In the genomic region with DNA sequence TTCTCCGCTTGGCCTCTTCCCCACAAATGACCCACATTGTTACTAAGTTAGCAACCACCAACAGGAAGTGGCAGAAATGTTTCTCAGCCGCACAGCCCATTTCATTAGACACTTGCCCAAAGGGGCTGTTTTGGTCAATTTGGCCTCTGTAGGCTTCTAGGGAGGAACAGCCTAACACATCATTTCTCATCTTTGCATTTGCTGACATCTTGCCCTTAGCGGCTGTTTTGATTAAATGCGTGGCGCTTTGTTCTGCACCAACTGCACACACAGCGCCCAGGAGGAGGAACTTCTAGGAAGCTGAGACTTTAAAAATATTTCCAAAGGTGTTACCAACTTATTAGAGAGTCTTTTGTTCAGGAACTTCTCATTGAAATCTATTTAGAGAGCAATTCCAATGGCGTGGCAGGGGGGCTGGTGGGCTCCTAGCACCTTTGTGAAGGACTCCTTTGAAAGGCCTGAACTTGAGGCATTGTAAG, we compare ENCODE assay signal across 11 mouse cellular contexts. TPM values are rescaled to one million over a fixed set of nuclear protein-coding genes. Genes with fewer than 3 reads are reported as not detected.
DNase-seq lines count a peak whose midpoint lies in the region; ATAC-seq and TF ChIP-seq lines count a peak whose summit lies in the region.
"Had no signal": no experiment of that assay in that cellular context is flagged by ENCODE, and none has a peak within 500 bp of the region (broad histone marks: within the 10 kb centered on the region; RNA-seq: fewer than 3 reads in every experiment).

No protein-coding gene starts in this region.

- ATAC-seq in embryonic facial prominence, embryonic 14.5 days (ENCODE audit: low read depth), result no peak
- ATAC-seq in midbrain, embryonic 16.5 days, result no peak

- WGBS in kidney, adult 2 months, result 54% methylated on average over 7 of the region's 7 CpGs
- 45% methylated on average over 7 of the region's 7 CpGs for WGBS in embryonic facial prominence, embryonic 14.5 days
- WGBS in limb, embryonic 10.5 days, result 31% methylated on average over 7 of the region's 7 CpGs
- 20% methylated on average over 7 of the region's 7 CpGs for WGBS in midbrain, embryonic 16.5 days

- H3K27me3 ChIP-seq in kidney, adult 2 months (replicated peaks; ENCODE audit: control insufficient read depth, insufficient read depth, low read length), result no peaks in the 10 kb centered on the region
- no peaks in the 10 kb centered on the region for H3K27me3 ChIP-seq in embryonic facial prominence, embryonic 14.5 days (replicated peaks; ENCODE audit: control insufficient read depth, insufficient read depth, low read length)
- H3K27me3 ChIP-seq in limb, embryonic 10.5 days (ENCODE audit: low read depth, poor library complexity, severe bottlenecking), result no peaks in the 10 kb centered on the region
- H3K27me3 ChIP-seq in midbrain, embryonic 16.5 days (ENCODE audit: control insufficient read depth, insufficient read depth, low read depth, low read length), result no peaks in the 10 kb centered on the region; the same call in 1 of the 2 replicates
- H3K27me3 ChIP-seq: liver, embryonic 13.5 days had no signal

- H3K9ac ChIP-seq in embryonic facial prominence, embryonic 14.5 days (ENCODE audit: low read depth, low read length), result no peak overlapping the region
- no peak overlapping the region for H3K9ac ChIP-seq in midbrain, embryonic 16.5 days (ENCODE audit: low read depth, low read length)
- H3K9ac ChIP-seq: liver, embryonic 13.5 days had no signal

- H3K36me3 ChIP-seq in kidney, adult 2 months (ENCODE audit: control insufficient read depth, insufficient read depth, low read length), result no peaks in the 10 kb centered on the region
- peaks cover 30% of the 10 kb centered on the region for H3K36me3 ChIP-seq in embryonic facial prominence, embryonic 14.5 days (ENCODE audit: control insufficient read depth, insufficient read depth, low read length)
- peaks cover 50% of the 10 kb centered on the region for H3K36me3 ChIP-seq in limb, embryonic 10.5 days
- H3K36me3 ChIP-seq in midbrain, embryonic 16.5 days (ENCODE audit: control insufficient read depth, insufficient read depth, low read length), result no peaks in the 10 kb centered on the region
- H3K36me3 ChIP-seq: liver, embryonic 13.5 days had no signal

- DNase-seq in kidney, adult 2 months, result no peak
- no peak for DNase-seq in kidney, postnatal 14 days
- DNase-seq in embryonic facial prominence, embryonic 14.5 days (ENCODE audit: low spot score), result peak; percentile 36
- DNase-seq in limb, embryonic 10.5 days (ENCODE audit: low spot score), result peak; percentile 50
- DNase-seq in urinary bladder, postnatal 36 days (ENCODE audit: low spot score in 2 of 2), result no peak
- DNase-seq in left cerebral cortex, adult 11 months (ENCODE audit: low spot score), result no peak
- DNase-seq in cerebellum, postnatal 10 days, result no peak
- DNase-seq: adrenal gland, postnatal 10 days; heart, postnatal 14 days; liver, embryonic 13.5 days had no signal

- no peak for TF ChIP-seq POLR2A in kidney, adult 2 months (IDR thresholded peaks at IDR 0.05; ENCODE audit: low read depth, low read length)

- H3K4me1 ChIP-seq in kidney, adult 2 months (ENCODE audit: control insufficient read depth, insufficient read depth, low read length), result peaks cover 28% of the 10 kb centered on the region
- peaks cover 35% of the 10 kb centered on the region for H3K4me1 ChIP-seq in embryonic facial prominence, embryonic 14.5 days (ENCODE audit: control insufficient read depth, insufficient read depth, low read length)
- peaks cover 51% of the 10 kb centered on the region for H3K4me1 ChIP-seq in limb, embryonic 10.5 days
- peaks cover 24% of the 10 kb centered on the region for H3K4me1 ChIP-seq in midbrain, embryonic 16.5 days (ENCODE audit: control insufficient read depth, insufficient read depth, low read length)

- no peaks in the 10 kb centered on the region for H3K9me3 ChIP-seq in embryonic facial prominence, embryonic 14.5 days (ENCODE audit: control insufficient read depth, low read length)
- no peaks in the 10 kb centered on the region for H3K9me3 ChIP-seq in limb, embryonic 10.5 days (replicated peaks)
- H3K9me3 ChIP-seq in midbrain, embryonic 16.5 days (replicated peaks; ENCODE audit: control insufficient read depth, low read length, poor library complexity, severe bottlenecking), result no peaks in the 10 kb centered on the region
- H3K9me3 ChIP-seq: liver, embryonic 13.5 days had no signal

- no peak for TF ChIP-seq CTCF in kidney, adult 2 months (conservative IDR thresholded peaks at IDR 0.05; ENCODE audit: insufficient read depth, insufficient read length, low read depth, low read length)

- H3K4me2 ChIP-seq in embryonic facial prominence, embryonic 14.5 days (ENCODE audit: low read depth, low read length), result no peak overlapping the region
- H3K4me2 ChIP-seq in midbrain, embryonic 16.5 days (ENCODE audit: low read length), result peak overlapping the region; percentile 35
- H3K4me2 ChIP-seq: liver, embryonic 13.5 days had no signal

- peak overlapping the region; percentile 39; the same call in 1 of the 2 replicates for H3K27ac ChIP-seq in kidney, adult 2 months (ENCODE audit: insufficient read depth, low read depth, low read length)
- no peak overlapping the region for H3K27ac ChIP-seq in embryonic facial prominence, embryonic 14.5 days (replicated peaks; ENCODE audit: low read depth, low read length)
- peak overlapping the region; percentile 58 for H3K27ac ChIP-seq in limb, embryonic 10.5 days
- peak overlapping the region; percentile 81 for H3K27ac ChIP-seq in midbrain, embryonic 16.5 days (ENCODE audit: low read length)
- H3K27ac ChIP-seq: liver, embryonic 13.5 days had no signal

- no peak overlapping the region for H3K4me3 ChIP-seq in kidney, adult 2 months (ENCODE audit: insufficient read depth, low read depth, low read length)
- H3K4me3 ChIP-seq in embryonic facial prominence, embryonic 14.5 days (ENCODE audit: low read depth, low read length), result no peak overlapping the region
- H3K4me3 ChIP-seq in limb, embryonic 10.5 days, result peak overlapping the region; percentile 19; the same call in 1 of the 2 replicates
- H3K4me3 ChIP-seq in midbrain, embryonic 16.5 days (ENCODE audit: low read depth, low read length), result no peak overlapping the region
- H3K4me3 ChIP-seq: liver, embryonic 13.5 days had no signal

RNA-seq across cellular contexts. Expression of gene Plpp3, which starts 12.0 kb away (rescaled TPM):
- 77.7 and 78.0 TPM in 2 replicates for polyA plus RNA-seq in kidney, adult 2 months (2012; rRNA removed)
- polyA plus RNA-seq in embryonic facial prominence, embryonic 14.5 days (2014; fragmentation: Nextera tagmentation; extraction: Ambion mirVana), result 107 and 123 TPM in 2 replicates
- 58.9 and 75.2 TPM in 2 replicates for polyA plus RNA-seq in limb, embryonic 10.5 days (2016; fragmentation: Nextera tagmentation; extraction: Ambion mirVana)
- 71.7 and 102 TPM in 2 replicates for polyA plus RNA-seq in midbrain, embryonic 16.5 days (2015; fragmentation: Nextera tagmentation; extraction: Ambion mirVana)

RNA-seq across cellular contexts. Expression of gene Prkaa2, which starts 59.4 kb away (rescaled TPM):
- polyA plus RNA-seq in kidney, adult 2 months (2012; rRNA removed), result 23.9 and 25.8 TPM in 2 replicates
- polyA plus RNA-seq in embryonic facial prominence, embryonic 14.5 days (2014; fragmentation: Nextera tagmentation; extraction: Ambion mirVana), result 3.9 and 5.6 TPM in 2 replicates
- 0.36 and 0.39 TPM in 2 replicates for polyA plus RNA-seq in limb, embryonic 10.5 days (2016; fragmentation: Nextera tagmentation; extraction: Ambion mirVana)
- 17.7 and 18.6 TPM in 2 replicates for polyA plus RNA-seq in midbrain, embryonic 16.5 days (2015; fragmentation: Nextera tagmentation; extraction: Ambion mirVana)

Comparison
In these comparisons a context has a peak if more than half of its experiments do, and no peak if none do; other contexts are left out.
1. DNase-seq: peak in embryonic facial prominence, embryonic 14.5 days (single experiment) and limb, embryonic 10.5 days (single experiment); none in kidney, adult 2 months (single experiment), kidney, postnatal 14 days (single experiment), urinary bladder, postnatal 36 days (0 of 2), left cerebral cortex, adult 11 months (single experiment) and cerebellum, postnatal 10 days (0 of 2).